Mouse (Mus musculus) heart, postnatal 0 days (tissue): ENCODE results near the gene Ddx27. TPM values are rescaled to one million over a fixed set of nuclear protein-coding genes. Genes with fewer than 3 reads are reported as not detected.

ENCODE experiments used
- ATAC-seq: fragments of 200-750 bp; cut with Nextera tagmentation; 2 replicates; pipeline ENCODE4 v1.8.0; 2017; ENCODE audit warnings: low read depth, moderate number of reproducible peaks, moderate library complexity; ENCODE audit not compliant: insufficient read depth
- DNase-seq: peaks from one replicate; pipeline ENCODE4 v3.0.0-alpha.2; 2016; ENCODE audit warnings: low spot score
- H3K27ac ChIP-seq: fragments of 300-500 bp; sonication (generic); 2 replicates; pipeline ENCODE4 v1.5.1; 2014; ENCODE audit warnings: low read depth, mild to moderate bottlenecking
- H3K27me3 ChIP-seq: fragments of 300-500 bp; sonication (generic); 2 replicates; pipeline ENCODE4 v1.6.1; 2014; ENCODE audit warnings: low read length, mixed read lengths; ENCODE audit not compliant: control insufficient read depth, insufficient read depth
- H3K36me3 ChIP-seq: fragments of 300-500 bp; sonication (generic); replicated peaks from 2 replicates; pipeline ENCODE4 v1.6.1; 2014; ENCODE audit warnings: low read length, mixed read lengths; ENCODE audit not compliant: control insufficient read depth, insufficient read depth
- H3K4me1 ChIP-seq: fragments of 300-500 bp; sonication (generic); 2 replicates; pipeline ENCODE4 v1.6.1; 2014; ENCODE audit warnings: antibody characterized with exemption; ENCODE audit not compliant: control insufficient read depth, insufficient read depth
- H3K4me2 ChIP-seq: fragments of 300-500 bp; sonication (generic); 2 replicates; pipeline ENCODE4 v1.6.1; 2014; ENCODE audit warnings: low read depth, mild to moderate bottlenecking, low read length, moderate library complexity
- H3K4me3 ChIP-seq: fragments of 300-500 bp; sonication (generic); 2 replicates; pipeline ENCODE4 v1.5.1; 2014; ENCODE audit warnings: low read depth, low read length
- H3K9ac ChIP-seq: fragments of 300-500 bp; sonication (generic); replicated peaks from 2 replicates; pipeline ENCODE4 v1.6.1; 2014; ENCODE audit warnings: low read depth, low read length, mixed read lengths
- H3K9me3 ChIP-seq: fragments of 300-500 bp; sonication (generic); replicated peaks from 2 replicates; pipeline ENCODE4 v1.6.1; 2016; ENCODE audit warnings: low read length; ENCODE audit not compliant: control insufficient read depth
- CTCF ChIP-seq: IDR thresholded peaks from 2 replicates; pipeline ENCODE4 v1.5.1; 2016; ENCODE audit warnings: antibody characterized with exemption, control low read depth, low read depth
- EP300 ChIP-seq: IDR thresholded peaks from 2 replicates; pipeline ENCODE4 v1.6.1; 2016; ENCODE audit warnings: antibody characterized with exemption, low read depth
- WGBS: fragments of 180-500 bp; shearing (Covaris S2); extraction: QIAGEN DNeasy Blood & Tissue Kit; methylation state at CpG from one replicate; pipeline ENCODE4 v1.1.7; 2014; 5-methylcytosine and 5-hydroxymethylcytosine counted together
- polyA plus RNA-seq: library from polyadenylated mRNA; unstranded; fragments of >200 nt; fragmentation: Nextera tagmentation; extraction: Ambion mirVana; gene quantifications from 2 replicates; pipeline ENCODE4 v1.2.1, GENCODE M21; 2015
- total RNA-seq: library from RNA; depleted of rRNA; stranded (reverse); fragments of >200 nt; gene quantifications from 2 replicates; pipeline ENCODE4 v1.2.3, GENCODE M21; 2014; ENCODE audit warnings: low replicate concordance

Ddx27 gene
- total and polyA plus RNA-seq, 2 experiments from 2014 or later = 13.9 to 17.3 TPM

GRCm38 (mm10) chr2:167077199-167077962 is 62.4 kb downstream of the Ddx27 start:
- Histone ChIP-seq H3K27me3 (no peaks in the 10 kb centered on the region), H3K27ac (no peak overlapping the region), H3K9ac (no peak overlapping the region), H3K4me3 (no peak overlapping the region), H3K4me2 (no peak overlapping the region), H3K4me1 (peaks cover 23% of the 10 kb centered on the region), H3K9me3 (no peaks in the 10 kb centered on the region), H3K36me3 (no peaks in the 10 kb centered on the region)
- DNase-seq = no peak
- TF ChIP-seq EP300 = no peak
- TF ChIP-seq CTCF = no peak
- WGBS = 82% methylated on average over 11 of the region's 11 CpGs
- no peak for ATAC-seq

DNA sequence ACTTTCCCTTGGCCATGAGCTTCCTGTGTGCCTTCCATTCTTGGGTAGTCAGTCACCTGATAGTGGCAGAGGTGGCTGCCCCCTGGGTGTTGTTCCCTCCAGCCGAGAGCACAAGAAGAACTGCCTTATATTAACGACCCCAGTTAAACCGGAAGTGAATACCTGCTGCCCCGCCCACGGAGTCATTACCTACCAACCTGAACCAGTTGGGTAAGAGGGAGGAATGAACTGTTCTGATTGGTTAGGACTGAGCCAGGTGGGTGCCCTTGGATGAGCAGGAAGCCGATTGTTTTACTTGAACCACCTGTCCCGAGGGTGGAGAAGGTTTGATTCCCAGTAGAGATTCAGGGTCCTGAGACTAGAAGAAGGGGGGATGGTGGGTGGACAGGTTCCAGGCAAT is 63.5 kb downstream of the Ddx27 start:
- no peaks in the 10 kb centered on the region for H3K9me3 ChIP-seq
- no peak overlapping the region for H3K4me2 ChIP-seq
- peaks cover 23% of the 10 kb centered on the region for H3K4me1 ChIP-seq
- no peak overlapping the region for H3K4me3 ChIP-seq
- H3K27ac ChIP-seq = no peak overlapping the region
- H3K36me3 ChIP-seq = no peaks in the 10 kb centered on the region
- DNase-seq (no peak), ATAC-seq (no peak)
- H3K9ac ChIP-seq = no peak overlapping the region
- 36% methylated on average over 7 of the region's 7 CpGs for WGBS
- TF ChIP-seq CTCF (no peak), EP300 (no peak)
- H3K27me3 ChIP-seq = no peaks in the 10 kb centered on the region

DNA sequence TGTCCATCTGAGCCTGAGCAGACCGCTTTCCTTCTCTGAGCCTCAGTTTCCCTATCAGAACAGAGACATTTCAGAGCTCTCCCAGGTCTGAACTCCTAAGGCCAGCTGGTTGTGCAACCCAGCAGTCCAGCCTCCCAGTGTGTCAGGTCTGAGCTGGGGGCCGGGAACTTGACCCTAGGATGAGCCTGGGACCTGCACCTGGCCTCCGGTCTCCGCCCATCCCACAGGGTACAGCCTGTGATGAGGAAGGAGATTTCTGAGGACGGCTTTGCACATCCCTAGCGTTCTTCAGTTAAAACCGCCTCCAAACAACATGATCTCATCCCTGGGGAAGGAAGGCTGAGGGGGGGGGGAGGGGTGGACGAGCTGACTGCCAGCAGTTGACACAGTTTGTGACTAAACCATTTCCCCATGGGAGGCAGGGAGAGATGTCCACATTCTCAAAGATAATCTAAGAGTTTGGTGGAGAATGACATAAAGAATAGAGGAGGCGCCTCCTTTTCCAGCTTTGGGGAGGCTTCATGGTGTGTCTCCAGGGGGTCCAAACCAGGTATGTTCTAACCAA is 64.0 kb downstream of the Ddx27 start:
- Histone ChIP-seq H3K9me3 (no peaks in the 10 kb centered on the region), H3K4me2 (no peak overlapping the region), H3K27me3 (no peaks in the 10 kb centered on the region), H3K4me3 (no peak overlapping the region), H3K36me3 (no peaks in the 10 kb centered on the region), H3K4me1 (peaks cover 23% of the 10 kb centered on the region), H3K9ac (no peak overlapping the region), H3K27ac (0 out of 2 replicates have a peak overlapping the region, but pooled peaks have one; percentile 41)
- ATAC-seq = peak; percentile 44
- DNase-seq = peak; percentile 52
- no peak for TF ChIP-seq CTCF
- TF ChIP-seq EP300 = no peak
- WGBS = 48% methylated on average over 9 of the region's 9 CpGs

- ATAC-seq = peak; percentile 49; the same call in 1 of the 2 replicates
- WGBS = 36% methylated on average over 18 of the region's 18 CpGs
- Histone ChIP-seq H3K36me3 (no peaks in the 10 kb centered on the region), H3K4me3 (no peak overlapping the region), H3K27ac (0 out of 2 replicates have a peak overlapping the region, but pooled peaks have one; percentile 41), H3K4me1 (peaks cover 23% of the 10 kb centered on the region), H3K27me3 (no peaks in the 10 kb centered on the region), H3K9me3 (no peaks in the 10 kb centered on the region), H3K9ac (no peak overlapping the region), H3K4me2 (no peak overlapping the region)
- DNase-seq = no peak
- TF ChIP-seq EP300 (no peak), CTCF (no peak)
Measured at GRCm38 (mm10) chr2:167079535-167080257, 64.7 kb downstream of the Ddx27 start.

DNA sequence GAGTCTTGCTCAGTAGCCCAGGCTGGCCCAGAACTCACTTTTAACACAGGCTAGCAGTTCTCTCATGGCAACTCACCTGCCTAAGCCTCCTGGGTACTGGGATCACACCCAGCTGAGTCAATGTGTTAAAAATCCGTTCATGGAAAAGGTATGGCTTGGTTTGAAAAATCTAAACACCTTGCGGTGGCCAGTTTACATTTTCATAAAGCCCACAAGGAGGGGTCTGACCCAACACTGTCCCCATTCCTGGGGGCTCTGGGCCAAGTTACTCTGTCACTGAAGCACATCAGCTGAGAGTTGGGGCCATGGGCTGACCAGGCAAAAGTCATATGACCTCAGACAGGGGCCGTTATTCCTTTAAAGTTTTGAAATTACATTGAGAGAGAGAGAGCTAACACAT is 65.4 kb downstream of the Ddx27 start:
- Histone ChIP-seq H3K36me3 (no peaks in the 10 kb centered on the region), H3K4me2 (no peak overlapping the region), H3K4me1 (peaks cover 23% of the 10 kb centered on the region), H3K4me3 (no peak overlapping the region), H3K27me3 (no peaks in the 10 kb centered on the region), H3K9me3 (no peaks in the 10 kb centered on the region), H3K9ac (no peak overlapping the region), H3K27ac (no peak overlapping the region)
- DNase-seq (no peak), ATAC-seq (no peak)
- 84% methylated on average over 3 of the region's 3 CpGs for WGBS
- TF ChIP-seq CTCF = no peak
- no peak for TF ChIP-seq EP300
